Mouse (Mus musculus): ENCODE data around the gene Sectm1a. TPM values are rescaled to one million over a fixed set of nuclear protein-coding genes. Genes with fewer than 3 reads are reported as not detected.
"Not testable (repeated sequence)": the region's sequence is repeated elsewhere in the genome, so short reads cannot be mapped to it uniquely, and the experiment has no call there.

Sectm1a gene
- polyA plus RNA-seq, 1 experiment: not detected

- no peak overlapping the region for H3K4me3 ChIP-seq (replicated peaks; ENCODE audit: extremely low read depth, low read depth, low read length)
- H3K4me1 ChIP-seq (ENCODE audit: control insufficient read depth, insufficient read depth, low read length): no peaks in the 10 kb centered on the region
- TF ChIP-seq POLR2A (IDR thresholded peaks at IDR 0.05; ENCODE audit: borderline replicate concordance, extremely low read depth, low read depth, low read length) (no peak), CTCF (IDR thresholded peaks at IDR 0.05; ENCODE audit: insufficient read depth, low read length) (no peak)
- 69% methylated on average over 5 of the region's 5 CpGs for WGBS
- no peak for DNase-seq
Measured at GRCm38 (mm10) chr11:121075655-121076054, 5.4 kb downstream of the Sectm1a start.

- WGBS: 91% methylated on average over 12 of the region's 16 CpGs
- DNase-seq; H3K4me3 ChIP-seq (replicated peaks; ENCODE audit: extremely low read depth, low read depth, low read length); H3K4me1 ChIP-seq (ENCODE audit: control insufficient read depth, insufficient read depth, low read length): not testable (repeated sequence)
Measured at GRCm38 (mm10) chr11:121069662-121070061, 11.4 kb downstream of the Sectm1a start.

GRCm38 (mm10) chr11:121067895-121068294 lies 13.1 kb downstream of the Sectm1a start:
- no peak for DNase-seq
- no peak for TF ChIP-seq POLR2A (IDR thresholded peaks at IDR 0.05; ENCODE audit: borderline replicate concordance, extremely low read depth, low read depth, low read length)
- no peak for TF ChIP-seq CTCF (IDR thresholded peaks at IDR 0.05; ENCODE audit: insufficient read depth, low read length)
- H3K4me3 ChIP-seq (replicated peaks; ENCODE audit: extremely low read depth, low read depth, low read length): no peak overlapping the region
- H3K4me1 ChIP-seq (ENCODE audit: control insufficient read depth, insufficient read depth, low read length): no peaks in the 10 kb centered on the region
- 93% methylated on average over 2 of the region's 2 CpGs for WGBS

GRCm38 (mm10) chr11:121064197-121064596 lies 16.8 kb downstream of the Sectm1a start:
- peak; percentile 36; the same call in 1 of the 2 replicates for TF ChIP-seq CTCF (IDR thresholded peaks at IDR 0.05; ENCODE audit: insufficient read depth, low read length)
- no peak for TF ChIP-seq POLR2A (IDR thresholded peaks at IDR 0.05; ENCODE audit: borderline replicate concordance, extremely low read depth, low read depth, low read length)
- Histone ChIP-seq H3K4me3 (replicated peaks; ENCODE audit: extremely low read depth, low read depth, low read length) (no peak overlapping the region), H3K4me1 (ENCODE audit: control insufficient read depth, insufficient read depth, low read length) (no peaks in the 10 kb centered on the region)
- DNase-seq: no peak
- WGBS: 59% methylated on average over 3 of the region's 3 CpGs

- no peaks in the 10 kb centered on the region for H3K4me1 ChIP-seq (ENCODE audit: control insufficient read depth, insufficient read depth, low read length)
- no peak for DNase-seq
- H3K4me3 ChIP-seq (replicated peaks; ENCODE audit: extremely low read depth, low read depth, low read length): no peak within 1 kb of the TSS
- 64% methylated on average over 5 of the region's 5 CpGs for WGBS
- no peak for TF ChIP-seq CTCF (IDR thresholded peaks at IDR 0.05; ENCODE audit: insufficient read depth, low read length)
- TF ChIP-seq POLR2A (IDR thresholded peaks at IDR 0.05; ENCODE audit: borderline replicate concordance, extremely low read depth, low read depth, low read length): no peak
Measured at GRCm38 (mm10) chr11:121063379-121063778, 17.6 kb downstream of the Sectm1a start, which contains the start of gene Sectm1b. TSS of gene Sectm1b (minus strand) at chr11:121063569.

- no peak for DNase-seq
- no peak for TF ChIP-seq CTCF (IDR thresholded peaks at IDR 0.05; ENCODE audit: insufficient read depth, low read length)
- 49% methylated on average over 8 of the region's 8 CpGs for WGBS
- Histone ChIP-seq H3K4me1 (ENCODE audit: control insufficient read depth, insufficient read depth, low read length) (no peaks in the 10 kb centered on the region), H3K4me3 (replicated peaks; ENCODE audit: extremely low read depth, low read depth, low read length) (no peak overlapping the region)
Measured at GRCm38 (mm10) chr11:121061615-121062014, 19.4 kb downstream of the Sectm1a start.

- not testable (repeated sequence) for H3K4me1 ChIP-seq (ENCODE audit: control insufficient read depth, insufficient read depth, low read length); H3K4me3 ChIP-seq (replicated peaks; ENCODE audit: extremely low read depth, low read depth, low read length); DNase-seq
- 94% methylated on average over 6 of the region's 6 CpGs for WGBS
Measured at GRCm38 (mm10) chr11:121060401-121061067, 20.5 kb downstream of the Sectm1a start.

- Histone ChIP-seq H3K4me3 (replicated peaks; ENCODE audit: extremely low read depth, low read depth, low read length) (no peak overlapping the region), H3K4me1 (ENCODE audit: control insufficient read depth, insufficient read depth, low read length) (no peaks in the 10 kb centered on the region)
- DNase-seq: no peak
- TF ChIP-seq POLR2A (IDR thresholded peaks at IDR 0.05; ENCODE audit: borderline replicate concordance, extremely low read depth, low read depth, low read length): no peak
- no peak for TF ChIP-seq CTCF (IDR thresholded peaks at IDR 0.05; ENCODE audit: insufficient read depth, low read length)
- 90% methylated on average over 4 of the region's 4 CpGs for WGBS
Measured at GRCm38 (mm10) chr11:121059471-121059870, 21.5 kb downstream of the Sectm1a start.

GRCm38 (mm10) chr11:121058956-121059355 lies 22.1 kb downstream of the Sectm1a start:
- TF ChIP-seq POLR2A (IDR thresholded peaks at IDR 0.05; ENCODE audit: borderline replicate concordance, extremely low read depth, low read depth, low read length): no peak
- TF ChIP-seq CTCF (IDR thresholded peaks at IDR 0.05; ENCODE audit: insufficient read depth, low read length): no peak
- no peak for DNase-seq

GRCm38 (mm10) chr11:121058122-121058521 lies 22.9 kb downstream of the Sectm1a start:
- WGBS: 60% methylated on average over 5 of the region's 5 CpGs
- DNase-seq: no peak
- TF ChIP-seq CTCF (IDR thresholded peaks at IDR 0.05; ENCODE audit: insufficient read depth, low read length) (no peak), POLR2A (IDR thresholded peaks at IDR 0.05; ENCODE audit: borderline replicate concordance, extremely low read depth, low read depth, low read length) (no peak)
- no peaks in the 10 kb centered on the region for H3K4me1 ChIP-seq (ENCODE audit: control insufficient read depth, insufficient read depth, low read length)
- H3K4me3 ChIP-seq (replicated peaks; ENCODE audit: extremely low read depth, low read depth, low read length): no peak overlapping the region

More at GRCm38 (mm10) chr11:121058956-121059355, 22.1 kb downstream of the Sectm1a start:
- Histone ChIP-seq H3K4me3 (replicated peaks; ENCODE audit: extremely low read depth, low read depth, low read length) (no peak overlapping the region), H3K4me1 (ENCODE audit: control insufficient read depth, insufficient read depth, low read length) (no peaks in the 10 kb centered on the region)
- 84% methylated on average over 4 of the region's 4 CpGs for WGBS

Data from lung, adult 2 months (tissue).